Mouse (Mus musculus): ENCODE results near the gene Cox7a2.
A peak's percentile ranks its signal among the peaks of the same experiment; 100 is the strongest.

Cox7a2 gene

GRCm38 (mm10) chr9:79759385-79760005, at the start of gene Cox7a2:
TSS of gene Cox7a2 (minus strand) at chr9:79759878.
- peak; percentile 86 to 89 for DNase-seq

DNA sequence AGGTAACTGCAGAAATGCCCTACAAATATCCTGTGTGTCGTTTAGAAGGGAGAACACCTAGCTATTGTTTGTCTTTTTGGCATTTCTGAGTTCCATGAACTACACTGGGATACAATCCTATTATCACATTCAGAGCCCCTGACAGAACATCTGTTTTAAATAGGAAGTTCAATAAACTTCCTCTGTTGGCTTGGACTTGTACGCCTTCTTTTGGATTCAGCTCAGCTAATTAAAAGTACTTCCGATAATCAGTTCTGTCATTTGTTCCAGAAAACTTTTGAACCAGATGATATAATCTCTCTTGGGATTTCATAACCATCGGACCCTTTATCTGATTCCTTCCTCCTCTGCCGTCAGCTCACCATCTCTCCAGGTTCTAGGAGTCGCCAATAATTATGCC, 49.7 kb upstream of the Cox7a2 start:
- DNase-seq: no peak

GRCm38 (mm10) chr9:79807178-79807577, 47.5 kb upstream of the Cox7a2 start:
- DNase-seq: no peak

DNA sequence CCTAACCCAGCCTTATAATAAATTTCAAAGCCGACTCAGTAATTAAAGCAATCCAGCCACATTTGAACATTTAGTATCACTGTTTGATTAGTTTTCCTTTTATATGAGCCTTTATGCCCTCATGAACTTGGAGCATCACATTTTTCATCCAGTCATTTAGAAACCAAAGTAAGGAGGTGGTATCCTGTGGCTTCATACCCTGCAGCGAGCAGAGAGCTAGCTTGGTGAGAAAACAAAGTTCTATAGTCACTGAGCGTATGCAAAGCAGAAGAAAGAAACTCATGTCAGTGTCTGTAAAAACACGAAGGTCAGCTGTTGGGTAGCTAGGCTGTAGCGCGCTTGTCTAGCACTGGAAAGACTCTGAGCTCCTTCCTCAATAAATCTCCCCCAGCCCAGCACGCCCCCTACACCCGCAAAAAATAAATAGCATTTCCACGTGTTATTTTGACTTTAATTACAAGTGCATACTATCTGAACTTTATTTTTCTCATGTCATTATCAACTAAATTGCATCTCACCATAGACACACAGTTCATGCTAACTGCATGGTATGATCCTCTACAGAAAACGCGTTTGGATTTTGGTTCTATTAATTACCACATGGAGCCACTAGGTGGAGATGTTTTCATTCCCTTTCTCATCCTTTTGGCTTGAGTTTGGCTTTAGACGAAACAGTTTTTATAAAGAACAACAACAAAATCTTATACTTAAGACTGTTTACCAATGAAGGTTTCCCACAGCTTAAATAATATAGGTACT, 46.8 kb upstream of the Cox7a2 start:
- DNase-seq: no peak

- DNase-seq: no peak
These were observed 45.7 kb upstream of the Cox7a2 start for GRCm38 (mm10) chr9:79805426-79805825.

- no peak for DNase-seq
These were observed 36.9 kb upstream of the Cox7a2 start for GRCm38 (mm10) chr9:79796461-79797135.

- DNase-seq: no peak
These were observed 35.4 kb upstream of the Cox7a2 start for GRCm38 (mm10) chr9:79795076-79795475.

DNA sequence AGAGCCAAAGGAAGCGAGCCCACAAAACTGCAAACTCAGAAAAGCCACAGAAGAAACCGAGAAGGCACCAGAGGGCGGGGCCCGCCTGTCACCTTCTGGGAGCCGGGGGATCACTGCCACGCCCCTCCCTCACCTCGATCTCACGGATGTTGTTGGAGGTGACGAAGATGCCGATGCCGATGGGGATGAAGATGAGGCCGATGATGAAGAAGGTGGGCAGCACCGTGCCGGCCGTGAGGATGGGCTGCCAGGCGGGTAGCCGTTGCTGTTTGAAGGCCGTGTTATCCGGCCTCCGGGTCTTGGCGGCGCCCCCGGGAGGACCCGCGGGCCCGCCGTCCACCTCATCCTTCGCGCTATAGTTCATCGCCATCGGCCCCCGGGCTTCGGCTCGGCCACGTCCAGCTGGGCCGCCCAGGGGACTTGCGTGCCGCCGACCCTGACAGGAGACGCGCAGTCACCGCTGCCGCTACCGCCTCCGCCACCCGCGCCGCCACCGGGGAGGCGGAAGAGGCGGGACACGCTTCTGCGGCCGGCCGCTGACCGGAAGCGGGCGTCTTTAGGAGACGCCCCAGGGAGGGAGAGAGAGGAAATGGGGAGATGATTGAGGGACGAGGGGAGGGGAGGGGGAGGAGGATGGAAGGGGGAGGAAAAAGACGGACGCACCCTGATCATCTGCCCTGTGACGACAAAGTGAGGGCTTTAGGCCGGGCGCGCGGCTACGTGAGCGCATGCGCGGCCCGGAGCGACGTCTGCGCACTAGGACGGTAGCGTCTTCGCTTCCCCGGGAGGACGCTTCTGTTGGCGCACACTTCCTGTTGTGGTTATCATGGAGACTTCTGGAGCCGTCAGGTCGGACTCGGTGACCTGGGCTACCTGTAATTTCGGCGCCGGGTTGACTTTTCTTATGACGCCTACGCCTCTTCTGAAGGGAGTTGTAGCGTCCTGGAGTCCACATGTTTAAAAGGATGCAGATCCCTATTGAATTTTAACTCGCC, 33.5 kb upstream of the Cox7a2 start, which contains the start of gene Tmem30a:
TSS of gene Tmem30a (minus strand) at position 667 of the 995 bp plus-strand sequence.
- DNase-seq: peak; percentile 82 to 84

DNA sequence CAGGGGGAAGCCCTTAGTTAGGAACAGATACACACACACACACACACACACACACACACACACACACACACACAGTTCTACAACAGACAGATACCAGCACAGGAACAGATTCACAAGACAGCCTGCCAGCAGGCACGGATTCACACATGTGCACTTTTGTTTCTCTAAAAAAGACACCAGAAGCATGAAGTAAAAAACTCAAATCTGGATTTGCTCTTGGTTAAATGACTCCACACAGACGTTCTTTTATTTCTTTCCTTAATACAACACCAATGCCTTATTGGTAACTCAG, 26.1 kb upstream of the Cox7a2 start:
- no peak for DNase-seq

DNA sequence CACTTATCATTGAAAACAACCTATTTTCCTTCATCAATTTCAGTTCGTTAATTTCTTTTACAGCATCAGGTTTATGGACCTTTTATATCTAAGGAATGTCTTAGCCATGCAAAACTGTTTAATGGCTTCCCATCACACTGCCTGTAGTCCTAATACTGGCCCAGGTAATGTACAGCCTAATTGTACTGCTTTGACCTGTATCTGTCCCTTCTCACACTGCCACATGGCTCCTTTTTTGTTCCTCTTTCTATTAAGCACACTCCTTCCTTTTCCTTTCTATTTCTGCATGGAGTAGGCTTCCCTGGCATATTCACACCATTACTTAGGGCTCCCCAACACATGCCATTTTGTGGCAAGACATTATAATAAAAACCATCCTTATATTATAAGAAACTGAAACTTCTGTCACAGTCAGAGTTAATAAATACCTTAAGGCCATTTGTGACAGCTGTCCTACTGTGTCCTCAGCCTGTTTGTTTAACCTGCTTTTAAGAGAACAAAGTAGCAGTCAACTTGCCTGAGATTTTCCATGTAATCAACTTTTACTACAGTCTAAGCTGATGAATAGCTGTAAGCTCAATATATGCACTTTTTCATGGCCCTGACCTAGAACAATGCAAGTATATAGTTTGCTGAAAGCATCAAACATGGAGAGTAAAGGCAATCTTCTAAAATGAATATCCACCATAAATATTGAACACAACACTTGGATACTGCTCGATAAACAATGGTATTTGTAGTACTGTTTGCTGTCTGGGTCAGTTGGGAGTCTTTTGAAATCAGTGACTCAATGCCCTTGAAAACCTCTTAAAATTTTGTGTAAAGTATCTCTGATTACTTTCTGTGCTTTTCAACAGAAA, 25.5 kb upstream of the Cox7a2 start:
- DNase-seq: no peak

GRCm38 (mm10) chr9:79784439-79784838, 24.8 kb upstream of the Cox7a2 start:
- no peak for DNase-seq

GRCm38 (mm10) chr9:79779354-79779753, 19.7 kb upstream of the Cox7a2 start:
- DNase-seq: no peak

DNA sequence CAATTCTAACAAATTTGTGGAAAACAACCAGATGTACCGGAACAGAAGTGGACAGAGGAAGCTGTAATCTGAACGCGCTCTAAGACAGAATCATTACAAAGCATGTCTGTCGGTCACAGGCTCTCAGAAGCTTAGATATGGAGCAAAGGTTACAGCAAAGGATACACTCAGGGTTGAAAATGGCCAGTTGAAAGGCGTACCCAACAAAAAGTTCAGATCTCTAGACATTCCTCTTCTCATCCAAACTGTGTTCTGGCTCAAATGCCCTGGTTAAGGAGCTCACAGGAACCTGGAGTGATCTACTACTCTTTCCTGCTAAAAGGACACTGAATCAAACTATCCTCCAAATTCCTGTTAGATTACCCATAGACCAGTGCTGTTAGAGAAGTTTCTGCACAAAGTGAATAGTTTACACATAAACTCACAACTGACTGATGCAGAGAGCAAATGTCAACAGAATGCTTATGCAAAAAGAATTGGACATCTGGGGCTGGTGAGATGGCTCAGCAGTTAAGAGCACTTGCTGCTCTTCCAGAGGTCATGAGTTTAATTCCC, 7.4 kb upstream of the Cox7a2 start:
- no peak for DNase-seq

DNA sequence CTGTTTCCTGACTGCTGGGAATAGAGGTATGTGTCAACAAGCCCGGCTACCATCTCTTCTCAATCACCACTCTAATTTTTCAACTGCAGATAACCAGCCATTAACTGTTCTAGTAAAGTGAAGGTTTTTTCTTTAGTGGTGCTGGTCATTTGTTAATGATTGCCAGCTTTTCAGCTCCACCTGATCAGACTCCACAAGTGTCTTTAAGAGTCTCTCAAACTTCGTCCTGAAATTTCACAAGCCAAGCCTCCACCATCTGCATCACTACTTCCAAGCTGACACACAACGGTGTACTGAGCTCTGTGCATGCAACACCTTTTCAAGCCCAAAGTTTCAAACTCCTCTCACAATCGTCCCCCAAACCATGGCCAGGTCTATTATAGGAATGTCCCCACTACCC, 5.7 kb upstream of the Cox7a2 start:
- DNase-seq: no peak

GRCm38 (mm10) chr9:79762519-79762918, 2.8 kb upstream of the Cox7a2 start:
- no peak for DNase-seq

DNA sequence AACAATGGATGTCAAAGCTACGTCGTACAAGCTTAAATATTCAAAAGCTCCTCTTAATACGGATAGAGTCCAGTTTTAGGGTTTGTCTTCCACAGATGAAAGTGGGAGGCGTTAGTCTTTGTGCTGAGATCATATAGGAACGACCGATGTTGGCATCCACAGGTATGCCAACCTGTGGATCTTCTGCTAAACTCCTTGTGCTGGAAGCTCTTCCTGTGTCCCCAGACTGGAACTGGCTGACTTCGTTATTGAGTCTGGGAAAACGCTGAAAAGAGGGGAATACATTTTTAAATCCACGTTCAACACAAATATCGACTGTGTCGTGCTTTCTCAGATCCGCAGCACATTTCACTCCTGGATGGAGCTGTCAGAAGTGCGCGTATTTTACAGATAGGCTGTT, 398 bp upstream of the Cox7a2 start:
- no peak for DNase-seq

GRCm38 (mm10) chr9:79755311-79755710, 4.4 kb downstream of the Cox7a2 start:
- no peak for DNase-seq

DNA sequence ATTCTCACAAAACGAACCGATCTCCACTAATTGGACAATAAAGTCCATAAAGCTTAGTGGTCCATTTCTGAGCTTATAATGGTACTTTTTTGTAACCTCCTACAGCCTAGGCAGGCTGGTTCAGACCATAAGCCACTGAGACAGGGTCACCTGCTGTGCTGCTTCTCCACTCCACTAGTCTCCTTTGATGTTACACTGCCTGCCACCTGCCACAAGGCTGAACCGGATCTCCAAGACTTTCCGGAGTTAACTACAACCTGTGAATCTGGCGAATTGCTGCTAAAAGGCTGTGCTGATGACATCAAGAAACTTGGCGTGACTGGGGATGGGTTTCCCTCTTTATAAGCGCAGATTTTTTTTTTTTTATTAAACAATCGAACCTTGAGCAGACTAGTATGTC, 7.8 kb downstream of the Cox7a2 start:
- no peak for DNase-seq

- no peak for DNase-seq
These were observed 9.0 kb downstream of the Cox7a2 start for GRCm38 (mm10) chr9:79750709-79751108.

GRCm38 (mm10) chr9:79745036-79745435, 14.6 kb downstream of the Cox7a2 start:
- DNase-seq: no peak

GRCm38 (mm10) chr9:79735608-79736007, 24.1 kb downstream of the Cox7a2 start:
- DNase-seq: peak in 1 of 2 experiments; percentile 18

DNA sequence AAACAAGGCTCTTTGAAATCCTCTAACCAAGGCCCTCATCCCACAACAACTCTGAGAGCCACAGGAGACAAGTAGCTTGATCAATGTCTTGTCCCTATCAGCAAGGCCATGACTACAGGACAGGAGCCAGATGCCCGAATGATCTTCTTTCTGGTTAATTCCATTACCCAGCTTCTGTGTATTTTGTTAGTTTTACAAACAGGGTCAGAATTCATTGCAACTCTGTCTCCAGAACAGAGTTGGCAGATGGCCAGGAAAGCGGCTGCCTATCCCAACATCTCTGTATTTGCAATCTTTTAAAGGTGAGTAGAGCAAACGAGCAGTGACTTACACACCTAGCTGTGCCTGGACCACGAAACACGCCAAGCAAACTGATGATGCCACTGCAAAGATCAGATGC, 29.4 kb downstream of the Cox7a2 start:
- DNase-seq: no peak
